Mouse (Mus musculus) intestine, postnatal 0 days (tissue): ENCODE measurements around the gene Nle1. TPM values are rescaled to one million over a fixed set of nuclear protein-coding genes. Genes with fewer than 3 reads are reported as not detected.
"Not testable (repeated sequence)": the region's sequence is repeated elsewhere in the genome, so short reads cannot be mapped to it uniquely, and the experiment has no call there.

Experiments used
- ATAC-seq: fragments of 200-750 bp; cut with Nextera tagmentation; 2 replicates; pipeline ENCODE4 v1.8.0; 2017; ENCODE audit warnings: mild to moderate bottlenecking, moderate TSS enrichment, moderate library complexity
- H3K27ac ChIP-seq: fragments of 300-500 bp; sonication (generic); 2 replicates; pipeline ENCODE4 v1.5.1; 2014; ENCODE audit warnings: mild to moderate bottlenecking, low read depth, low read length, moderate library complexity
- H3K27me3 ChIP-seq: fragments of 300-500 bp; sonication (generic); replicated peaks from 2 replicates; pipeline ENCODE4 v1.6.1; 2014; ENCODE audit warnings: low read length, mixed read lengths; ENCODE audit not compliant: control insufficient read depth, insufficient read depth
- H3K36me3 ChIP-seq: fragments of 300-500 bp; sonication (generic); 2 replicates; pipeline ENCODE4 v1.6.1; 2014; ENCODE audit warnings: mild to moderate bottlenecking, moderate library complexity; ENCODE audit not compliant: control insufficient read depth, insufficient read depth
- H3K4me1 ChIP-seq: fragments of 300-500 bp; sonication (generic); replicated peaks from 2 replicates; pipeline ENCODE4 v1.6.1; 2014; ENCODE audit warnings: antibody characterized with exemption, low read length, mixed read lengths; ENCODE audit not compliant: control insufficient read depth, insufficient read depth
- H3K4me2 ChIP-seq: fragments of 300-500 bp; sonication (generic); replicated peaks from 2 replicates; pipeline ENCODE4 v1.6.1; 2014; ENCODE audit warnings: low read depth, mild to moderate bottlenecking, moderate library complexity
- H3K4me3 ChIP-seq: fragments of 300-500 bp; sonication (generic); 2 replicates; pipeline ENCODE4 v1.5.1; 2014; ENCODE audit warnings: low read depth, low read length
- H3K9ac ChIP-seq: fragments of 300-500 bp; sonication (generic); 2 replicates; pipeline ENCODE4 v1.6.1; 2014; ENCODE audit warnings: mild to moderate bottlenecking, low read depth, low read length
- H3K9me3 ChIP-seq: fragments of 300-500 bp; sonication (generic); 2 replicates; pipeline ENCODE4 v1.6.1; 2016; ENCODE audit warnings: mixed run types; ENCODE audit not compliant: control insufficient read depth
- CTCF ChIP-seq: sonication (generic); IDR thresholded peaks from 2 replicates; pipeline ENCODE4 v1.5.1; 2016; ENCODE audit warnings: low read depth, mild to moderate bottlenecking, control low read depth, antibody characterized with exemption, moderate library complexity
- WGBS: fragments of 180-500 bp; shearing (Covaris S2); extraction: QIAGEN DNeasy Blood & Tissue Kit; methylation state at CpG from one replicate; pipeline ENCODE4 v1.1.7; 2014; 5-methylcytosine and 5-hydroxymethylcytosine counted together
- polyA plus RNA-seq: library from polyadenylated mRNA; unstranded; fragments of >200 nt; fragmentation: Nextera tagmentation; extraction: Ambion mirVana; gene quantifications from 2 replicates; pipeline ENCODE4 v1.2.1, GENCODE M21; 2015

Gene Nle1
- polyA plus RNA-seq, 1 experiment from 2014 or later = 8.0 TPM

- not testable (repeated sequence) for H3K4me1 ChIP-seq, H3K9me3 ChIP-seq, H3K27ac ChIP-seq, ATAC-seq, H3K36me3 ChIP-seq
- peak overlapping the region; percentile 47 for H3K4me3 ChIP-seq
- peaks cover 41% of the 10 kb centered on the region for H3K27me3 ChIP-seq
- H3K4me2 ChIP-seq = peak overlapping the region; percentile 91
- H3K9ac ChIP-seq = 0 out of 2 replicates have a peak overlapping the region, but pooled peaks have one; percentile 3
- 2% methylated on average over 77 of the region's 85 CpGs for WGBS
These were observed 22.3 kb upstream of the Nle1 start for GRCm38 (mm10) chr11:82930391-82930955.

DNA sequence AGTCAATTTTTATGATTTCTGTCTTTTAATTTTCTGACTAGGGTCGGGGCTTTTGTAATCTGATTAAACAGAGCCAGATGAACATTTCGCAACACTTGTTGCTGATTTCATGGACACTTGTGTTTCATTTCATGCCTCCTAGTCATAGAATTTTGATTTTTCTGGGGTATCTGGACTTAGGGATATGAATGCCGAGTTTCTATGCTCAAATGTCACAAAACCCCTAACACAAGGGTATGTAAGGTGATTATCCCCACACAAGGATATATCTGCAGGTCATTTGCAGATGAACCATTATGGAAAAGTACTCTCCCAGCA, 21.4 kb upstream of the Nle1 start:
- Histone ChIP-seq H3K27ac (no peak overlapping the region), H3K27me3 (peaks cover 42% of the 10 kb centered on the region), H3K9me3 (no peaks in the 10 kb centered on the region), H3K4me2 (no peak overlapping the region; the same call in 1 of the 2 replicates), H3K4me1 (no peaks in the 10 kb centered on the region), H3K4me3 (no peak overlapping the region), H3K9ac (no peak overlapping the region), H3K36me3 (no peaks in the 10 kb centered on the region)
- TF ChIP-seq CTCF = no peak
- 35% methylated on average over 3 of the region's 3 CpGs for WGBS
- ATAC-seq = no peak

- peaks cover 37% of the 10 kb centered on the region for H3K27me3 ChIP-seq
These were observed 20.9 kb upstream of the Nle1 start for GRCm38 (mm10) chr11:82928897-82929632.

GRCm38 (mm10) chr11:82923910-82924309, 15.7 kb upstream of the Nle1 start:
- not testable (repeated sequence) for H3K4me2 ChIP-seq, ATAC-seq, H3K36me3 ChIP-seq, H3K4me1 ChIP-seq, H3K4me3 ChIP-seq, H3K9ac ChIP-seq, H3K27ac ChIP-seq, H3K9me3 ChIP-seq
- WGBS = 66% methylated on average over 6 of the region's 6 CpGs
- peaks cover 20% of the 10 kb centered on the region for H3K27me3 ChIP-seq

More at GRCm38 (mm10) chr11:82928897-82929632, 20.9 kb upstream of the Nle1 start:
- no peak for TF ChIP-seq CTCF
- no peak overlapping the region for H3K9ac ChIP-seq
- no peaks in the 10 kb centered on the region for H3K36me3 ChIP-seq
- H3K4me3 ChIP-seq = no peak overlapping the region
- no peaks in the 10 kb centered on the region for H3K9me3 ChIP-seq
- H3K27ac ChIP-seq = no peak overlapping the region
- ATAC-seq = no peak
- H3K4me1 ChIP-seq = no peaks in the 10 kb centered on the region
- 37% methylated on average over 20 of the region's 20 CpGs for WGBS
- H3K4me2 ChIP-seq = no peak overlapping the region

- TF ChIP-seq CTCF = no peak
- no peaks in the 10 kb centered on the region for H3K9me3 ChIP-seq
- no peak for ATAC-seq
- no peak overlapping the region for H3K27ac ChIP-seq
- no peaks in the 10 kb centered on the region for H3K36me3 ChIP-seq
- H3K4me2 ChIP-seq = no peak overlapping the region
- H3K27me3 ChIP-seq = peaks cover 15% of the 10 kb centered on the region
- no peak overlapping the region for H3K9ac ChIP-seq
- no peak overlapping the region for H3K4me3 ChIP-seq
- no peaks in the 10 kb centered on the region for H3K4me1 ChIP-seq
- 78% methylated on average over 4 of the region's 4 CpGs for WGBS
These were observed 13.5 kb upstream of the Nle1 start for GRCm38 (mm10) chr11:82921691-82922090.

DNA sequence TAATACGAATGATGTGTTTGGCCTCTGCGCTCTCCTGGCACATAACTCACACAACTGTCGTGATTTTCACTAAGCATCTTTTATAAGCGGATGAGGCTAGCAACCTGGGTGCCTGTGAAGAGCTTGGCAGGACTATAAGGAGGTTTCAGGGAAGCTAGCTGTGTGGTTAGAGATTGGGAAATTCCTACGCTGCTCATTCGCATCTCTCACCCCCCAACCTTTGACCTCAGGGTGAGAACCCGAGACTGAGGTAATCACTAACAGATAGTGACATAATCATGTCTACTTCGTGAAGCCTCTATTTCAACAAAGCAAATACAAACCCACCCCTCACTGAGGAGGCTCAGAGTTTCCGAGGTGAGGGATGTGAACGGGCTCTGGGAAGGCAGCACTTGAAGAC, 12.6 kb upstream of the Nle1 start:
- H3K9me3 ChIP-seq = no peaks in the 10 kb centered on the region
- TF ChIP-seq CTCF = no peak
- H3K4me1 ChIP-seq = no peaks in the 10 kb centered on the region
- no peak overlapping the region for H3K4me3 ChIP-seq
- 39% methylated on average over 10 of the region's 10 CpGs for WGBS
- no peak for ATAC-seq
- no peak overlapping the region for H3K4me2 ChIP-seq
- no peak overlapping the region for H3K9ac ChIP-seq
- no peak overlapping the region for H3K27ac ChIP-seq
- peaks cover 11% of the 10 kb centered on the region for H3K27me3 ChIP-seq
- H3K36me3 ChIP-seq = no peaks in the 10 kb centered on the region
